Mouse (Mus musculus): ENCODE data around the gene Dnajc9. TPM values are rescaled to one million over a fixed set of nuclear protein-coding genes. Genes with fewer than 3 reads are reported as not detected.

Dnajc9 gene
- polyA plus RNA-seq, 1 experiment, result 80.8 TPM

- no peaks in the 10 kb centered on the region for H3K27me3 ChIP-seq (ENCODE audit: control insufficient read depth, insufficient read depth, insufficient read length)
- H3K79me3 ChIP-seq (ENCODE audit: low read depth), result peaks cover 32% of the 10 kb centered on the region
- peak within 1 kb of the TSS; percentile 90 for H3ac ChIP-seq (ENCODE audit: control insufficient read depth, insufficient read length, low read depth)
- peaks cover 56% of the 10 kb centered on the region for H3K79me2 ChIP-seq (ENCODE audit: control insufficient read depth, insufficient read depth)
- H3K4me3 ChIP-seq (ENCODE audit: insufficient read depth, poor library complexity, severe bottlenecking), result peak within 1 kb of the TSS; percentile 60
- TF ChIP-seq CTCF (IDR thresholded peaks at IDR 0.05; ENCODE audit: control insufficient read depth, insufficient read depth, insufficient read length), result peak; percentile 24
- TF ChIP-seq USF1 (IDR thresholded peaks at IDR 0.05; ENCODE audit: low read depth), result no peak
- TF ChIP-seq MAX (IDR thresholded peaks at IDR 0.05), result peak; percentile 93
- H3K36me3 ChIP-seq (ENCODE audit: control insufficient read depth, insufficient read depth), result peaks cover 15% of the 10 kb centered on the region
These were observed 40.6 kb downstream of the Dnajc9 start, which contains the start of the genes Ecd and Fam149b for GRCm38 (mm10) chr14:20347991-20348541. TSS of gene Ecd (minus strand) at chr14:20348121. TSS of gene Fam149b (plus strand) at chr14:20348162.

GRCm38 (mm10) chr14:20347441-20347990 lies 41.2 kb downstream of the Dnajc9 start:
- Histone ChIP-seq H3K79me2 (ENCODE audit: control insufficient read depth, insufficient read depth) (peaks cover 61% of the 10 kb centered on the region), H3ac (ENCODE audit: control insufficient read depth, insufficient read length, low read depth) (peak overlapping the region; percentile 81), H3K27me3 (ENCODE audit: control insufficient read depth, insufficient read depth, insufficient read length) (no peaks in the 10 kb centered on the region), H3K36me3 (ENCODE audit: control insufficient read depth, insufficient read depth) (peaks cover 15% of the 10 kb centered on the region), H3K4me3 (ENCODE audit: insufficient read depth, poor library complexity, severe bottlenecking) (peak overlapping the region; percentile 60), H3K79me3 (ENCODE audit: low read depth) (peaks cover 32% of the 10 kb centered on the region)
- TF ChIP-seq MYOG (IDR thresholded peaks at IDR 0.05; ENCODE audit: control insufficient read depth, extremely low read depth, insufficient read length) (no peak), MYOD1 (IDR thresholded peaks at IDR 0.05; ENCODE audit: control insufficient read depth, insufficient read length, low read depth) (no peak), FOSL1 (IDR thresholded peaks at IDR 0.05; ENCODE audit: insufficient read depth, low read length, poor library complexity, severe bottlenecking) (no peak), CEBPB (IDR thresholded peaks at IDR 0.05; ENCODE audit: low read depth) (no peak)

DNA sequence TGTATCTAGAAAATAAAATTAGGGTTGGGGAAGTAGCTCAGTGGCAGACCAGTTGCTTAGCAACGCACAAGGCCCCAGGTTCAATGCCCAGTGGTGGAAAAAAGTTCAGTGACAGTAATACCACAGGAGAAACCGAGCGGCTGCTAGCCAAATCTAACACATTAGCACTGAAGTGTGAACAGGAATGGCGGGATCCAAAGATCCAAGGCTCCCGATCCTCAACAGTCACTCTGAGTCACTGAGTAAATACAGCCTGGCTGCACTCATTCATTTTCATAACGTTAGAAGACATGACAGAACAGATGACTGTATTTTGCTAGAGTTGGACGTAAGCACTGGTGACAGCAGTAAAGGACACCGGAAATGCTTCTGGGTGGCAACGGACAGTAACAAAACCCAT lies 42.8 kb downstream of the Dnajc9 start:
- Histone ChIP-seq H3K36me3 (ENCODE audit: control insufficient read depth, insufficient read depth) (peaks cover 25% of the 10 kb centered on the region), H3K79me2 (ENCODE audit: control insufficient read depth, insufficient read depth) (peaks cover 75% of the 10 kb centered on the region), H3K79me3 (ENCODE audit: low read depth) (peaks cover 38% of the 10 kb centered on the region), H3ac (ENCODE audit: control insufficient read depth, insufficient read length, low read depth) (no peak overlapping the region), H3K27me3 (ENCODE audit: control insufficient read depth, insufficient read depth, insufficient read length) (no peaks in the 10 kb centered on the region), H3K4me3 (ENCODE audit: insufficient read depth, poor library complexity, severe bottlenecking) (no peak overlapping the region)
- TF ChIP-seq FOSL1 (IDR thresholded peaks at IDR 0.05; ENCODE audit: insufficient read depth, low read length, poor library complexity, severe bottlenecking) (peak; percentile 56), MYOG (IDR thresholded peaks at IDR 0.05; ENCODE audit: control insufficient read depth, extremely low read depth, insufficient read length) (no peak)

GRCm38 (mm10) chr14:20340866-20341265 lies 47.8 kb downstream of the Dnajc9 start:
- Histone ChIP-seq H3ac (ENCODE audit: control insufficient read depth, insufficient read length, low read depth) (no peak overlapping the region), H3K79me2 (ENCODE audit: control insufficient read depth, insufficient read depth) (peaks cover 53% of the 10 kb centered on the region), H3K36me3 (ENCODE audit: control insufficient read depth, insufficient read depth) (peaks cover 53% of the 10 kb centered on the region), H3K79me3 (ENCODE audit: low read depth) (peaks cover 21% of the 10 kb centered on the region), H3K4me3 (ENCODE audit: insufficient read depth, poor library complexity, severe bottlenecking) (no peak overlapping the region), H3K27me3 (ENCODE audit: control insufficient read depth, insufficient read depth, insufficient read length) (no peaks in the 10 kb centered on the region)
- TF ChIP-seq CEBPB (IDR thresholded peaks at IDR 0.05; ENCODE audit: low read depth) (no peak), USF1 (IDR thresholded peaks at IDR 0.05; ENCODE audit: low read depth) (no peak), MAX (IDR thresholded peaks at IDR 0.05) (no peak), MYOG (IDR thresholded peaks at IDR 0.05; ENCODE audit: control insufficient read depth, extremely low read depth, insufficient read length) (no peak), FOSL1 (IDR thresholded peaks at IDR 0.05; ENCODE audit: insufficient read depth, low read length, poor library complexity, severe bottlenecking) (no peak), MYOD1 (IDR thresholded peaks at IDR 0.05; ENCODE audit: control insufficient read depth, insufficient read length, low read depth) (no peak), CTCF (IDR thresholded peaks at IDR 0.05; ENCODE audit: control insufficient read depth, insufficient read depth, insufficient read length) (no peak)

DNA sequence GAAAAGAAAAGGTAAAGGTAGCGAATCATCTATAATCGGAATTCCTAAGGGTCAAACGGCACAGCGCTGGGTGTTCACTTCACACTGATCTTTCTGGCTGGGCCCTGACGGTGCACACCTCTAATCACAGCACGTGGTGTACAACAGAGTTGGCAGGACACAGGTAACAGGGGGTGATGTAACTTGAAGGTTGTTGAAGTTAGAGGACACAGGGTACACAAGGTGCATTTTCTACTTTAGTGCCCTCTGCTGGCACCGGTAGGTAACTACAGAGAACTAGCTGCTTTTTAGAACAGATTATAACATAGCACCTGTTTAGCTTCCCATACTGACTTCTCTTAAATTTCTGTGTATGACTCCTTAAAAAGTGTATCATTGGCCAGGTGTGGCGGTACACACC lies 48.6 kb downstream of the Dnajc9 start:
- H3K4me3 ChIP-seq (ENCODE audit: insufficient read depth, poor library complexity, severe bottlenecking), result no peak overlapping the region
- no peaks in the 10 kb centered on the region for H3K27me3 ChIP-seq (ENCODE audit: control insufficient read depth, insufficient read depth, insufficient read length)
- TF ChIP-seq USF1 (IDR thresholded peaks at IDR 0.05; ENCODE audit: low read depth), result no peak
- H3K36me3 ChIP-seq (ENCODE audit: control insufficient read depth, insufficient read depth), result peaks cover 55% of the 10 kb centered on the region
- H3K79me2 ChIP-seq (ENCODE audit: control insufficient read depth, insufficient read depth), result peaks cover 46% of the 10 kb centered on the region
- H3ac ChIP-seq (ENCODE audit: control insufficient read depth, insufficient read length, low read depth), result no peak overlapping the region
- H3K79me3 ChIP-seq (ENCODE audit: low read depth), result peaks cover 20% of the 10 kb centered on the region

DNA sequence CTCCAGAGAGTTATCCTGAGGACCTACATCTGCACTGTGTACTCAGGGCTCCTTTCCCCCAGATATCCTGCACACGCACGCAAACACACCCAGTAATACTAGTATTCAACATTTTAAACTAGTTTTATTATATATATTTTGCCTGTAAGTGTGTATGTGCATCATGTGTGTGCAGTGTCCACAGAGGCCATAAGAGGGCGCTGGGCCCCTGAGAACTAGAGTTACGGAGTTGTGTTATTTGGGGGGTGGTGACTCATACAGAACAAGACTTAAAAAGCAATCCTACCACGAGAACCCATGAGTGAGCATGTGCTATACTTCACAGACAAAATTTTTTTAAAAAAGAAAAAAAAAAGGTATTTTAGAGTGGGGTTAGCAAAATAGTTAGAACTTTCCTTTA lies 49.3 kb downstream of the Dnajc9 start:
- Histone ChIP-seq H3K27me3 (ENCODE audit: control insufficient read depth, insufficient read depth, insufficient read length) (no peaks in the 10 kb centered on the region), H3K79me3 (ENCODE audit: low read depth) (peaks cover 14% of the 10 kb centered on the region), H3K36me3 (ENCODE audit: control insufficient read depth, insufficient read depth) (peaks cover 56% of the 10 kb centered on the region), H3K79me2 (ENCODE audit: control insufficient read depth, insufficient read depth) (peaks cover 39% of the 10 kb centered on the region), H3K4me3 (ENCODE audit: insufficient read depth, poor library complexity, severe bottlenecking) (no peak overlapping the region), H3ac (ENCODE audit: control insufficient read depth, insufficient read length, low read depth) (no peak overlapping the region)
- no peak for TF ChIP-seq CTCF (IDR thresholded peaks at IDR 0.05; ENCODE audit: control insufficient read depth, insufficient read depth, insufficient read length)
- TF ChIP-seq MYOG (IDR thresholded peaks at IDR 0.05; ENCODE audit: control insufficient read depth, extremely low read depth, insufficient read length), result no peak
- no peak for TF ChIP-seq FOSL1 (IDR thresholded peaks at IDR 0.05; ENCODE audit: insufficient read depth, low read length, poor library complexity, severe bottlenecking)
- TF ChIP-seq USF1 (IDR thresholded peaks at IDR 0.05; ENCODE audit: low read depth), result no peak
- TF ChIP-seq MYOD1 (IDR thresholded peaks at IDR 0.05; ENCODE audit: control insufficient read depth, insufficient read length, low read depth), result no peak
- TF ChIP-seq MAX (IDR thresholded peaks at IDR 0.05), result no peak
- no peak for TF ChIP-seq CEBPB (IDR thresholded peaks at IDR 0.05; ENCODE audit: low read depth)

Other genes starting within 250 kb of the Dnajc9 start
- gene Kcnk5, start 207.1 kb downstream of the Dnajc9 start, polyA plus RNA-seq (2012; fragmentation: generic; extraction: Trizol), result 10.1 TPM
- not detected for gene Kcnk16, start 119.7 kb downstream of the Dnajc9 start, polyA plus RNA-seq (2012; fragmentation: generic; extraction: Trizol)
- gene Nudt13, start 94.2 kb downstream of the Dnajc9 start, polyA plus RNA-seq (2012; fragmentation: generic; extraction: Trizol), result 4.9 TPM
- gene Ecd, start 40.8 kb downstream of the Dnajc9 start, polyA plus RNA-seq (2012; fragmentation: generic; extraction: Trizol), result 28.6 TPM
- gene Fam149b, start 40.7 kb downstream of the Dnajc9 start, polyA plus RNA-seq (2012; fragmentation: generic; extraction: Trizol), result 17.7 TPM
- gene Mrps16, start 4.7 kb upstream of the Dnajc9 start, polyA plus RNA-seq (2012; fragmentation: generic; extraction: Trizol), result 97.2 TPM
- 0.01 TPM for gene Cfap70, start 63.3 kb upstream of the Dnajc9 start, polyA plus RNA-seq (2012; fragmentation: generic; extraction: Trizol)
- 47.9 TPM for gene Anxa7, start 91.2 kb upstream of the Dnajc9 start, polyA plus RNA-seq (2012; fragmentation: generic; extraction: Trizol)
- 0.28 TPM for gene Mss51, start 108.0 kb upstream of the Dnajc9 start, polyA plus RNA-seq (2012; fragmentation: generic; extraction: Trizol)
- 29.9 TPM for gene Ppp3cb, start 157.7 kb upstream of the Dnajc9 start, polyA plus RNA-seq (2012; fragmentation: generic; extraction: Trizol)